In the genomic region with DNA sequence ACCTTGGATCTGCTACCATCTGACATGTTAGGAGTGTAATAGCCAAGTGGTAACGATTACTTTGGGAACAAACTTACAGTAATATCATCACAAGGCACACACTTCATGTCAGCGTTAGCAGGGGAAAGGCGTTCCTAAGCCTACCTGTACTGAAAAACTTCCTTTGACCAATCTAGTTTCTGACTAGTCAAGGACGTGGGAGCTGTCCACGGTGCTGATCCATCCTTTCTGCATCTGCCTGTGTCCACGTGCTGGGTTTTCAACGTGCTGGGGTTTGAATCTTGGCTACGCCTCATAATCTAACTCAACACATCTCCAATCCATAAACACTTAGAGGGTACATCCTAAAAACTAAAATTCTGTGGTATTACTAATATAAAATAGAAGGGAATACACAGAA, we compare ENCODE assay signal across 10 mouse cellular contexts. TPM values are rescaled to one million over a fixed set of nuclear protein-coding genes. Genes with fewer than 3 reads are reported as not detected.
DNase-seq lines count a peak whose midpoint lies in the region; ATAC-seq lines count a peak whose summit lies in the region.
"Had no signal": no experiment of that assay in that cellular context is flagged by ENCODE, and none has a peak within 500 bp of the region (broad histone marks: within the 10 kb centered on the region; RNA-seq: fewer than 3 reads in every experiment).

No protein-coding gene starts in this region.

- H3K4me3 ChIP-seq in heart, embryonic 10.5 days: no peak overlapping the region
- H3K4me3 ChIP-seq in heart, embryonic 11.5 days (ENCODE audit: low read depth, low read length): no peak overlapping the region
- H3K4me3 ChIP-seq: heart, adult 2 months; megakaryocyte, embryonic 14.5 days had no signal

- no peak overlapping the region for H3K4me2 ChIP-seq in heart, embryonic 11.5 days

- peak; percentile 78 for DNase-seq in heart, embryonic 10.5 days (ENCODE audit: low spot score)
- DNase-seq in urinary bladder, postnatal 25 days (ENCODE audit: low spot score): peak; percentile 36
- DNase-seq in urinary bladder, postnatal 4 days (ENCODE audit: low spot score in 2 of 2): no peak
- peak; percentile 86 for DNase-seq in kidney, postnatal 10 days
- peak; percentile 28 for DNase-seq in yolk sac, embryonic 10.5 days (ENCODE audit: low spot score)
- no peak for DNase-seq in Muller cell, postnatal 12 days (ENCODE audit: inconsistent ontology term)
- no peak for DNase-seq in left cerebral cortex, postnatal 14 days (ENCODE audit: low spot score in 2 of 2)

- no peak overlapping the region for H3K27ac ChIP-seq in heart, embryonic 10.5 days
- no peak overlapping the region for H3K27ac ChIP-seq in heart, embryonic 11.5 days (ENCODE audit: low read depth, low read length)
- H3K27ac ChIP-seq: heart, adult 2 months had no signal

- H3K9ac ChIP-seq in heart, embryonic 11.5 days (ENCODE audit: low read depth, low read length): no peak overlapping the region

- no peaks in the 10 kb centered on the region for H3K9me3 ChIP-seq in heart, embryonic 10.5 days
- no peaks in the 10 kb centered on the region for H3K9me3 ChIP-seq in heart, embryonic 11.5 days (replicated peaks; ENCODE audit: control insufficient read depth, low read length)

- 25% methylated on average over 8 of the region's 8 CpGs for WGBS in heart, embryonic 10.5 days
- 28% methylated on average over 8 of the region's 8 CpGs for WGBS in heart, embryonic 11.5 days (ENCODE audit: insufficient replicate concordance)

- H3K27me3 ChIP-seq in heart, embryonic 10.5 days (ENCODE audit: insufficient read depth, poor library complexity, severe bottlenecking): no peaks in the 10 kb centered on the region
- H3K27me3 ChIP-seq in heart, embryonic 11.5 days (ENCODE audit: control insufficient read depth, insufficient read depth, low read length): no peaks in the 10 kb centered on the region
- H3K27me3 ChIP-seq: megakaryocyte, embryonic 14.5 days had no signal

- intact Hi-C loops in left cerebral cortex, postnatal 14 days (cut with DNase I): no loop called here

- no peak for ATAC-seq in heart, embryonic 11.5 days (replicated peaks; ENCODE audit: insufficient number of reproducible peaks, low FRiP score, low TSS enrichment)

- H3K36me3 ChIP-seq in heart, embryonic 10.5 days: no peaks in the 10 kb centered on the region
- H3K36me3 ChIP-seq in heart, embryonic 11.5 days (ENCODE audit: control insufficient read depth, insufficient read depth, low read length): no peaks in the 10 kb centered on the region

- no peaks in the 10 kb centered on the region for H3K4me1 ChIP-seq in heart, embryonic 10.5 days
- H3K4me1 ChIP-seq in heart, embryonic 11.5 days (ENCODE audit: control insufficient read depth, insufficient read depth, low read length): no peaks in the 10 kb centered on the region
- H3K4me1 ChIP-seq: megakaryocyte, embryonic 14.5 days had no signal

RNA-seq across cellular contexts. Expression of gene Slc31a2, which starts 5.4 kb away (rescaled TPM):
- 12.8 and 14.5 TPM in 2 replicates for polyA plus RNA-seq in heart, embryonic 10.5 days (2016; fragmentation: Nextera tagmentation; extraction: Ambion mirVana)
- 14.4 and 15.4 TPM in 2 replicates for polyA plus RNA-seq in heart, embryonic 11.5 days (2014; fragmentation: Nextera tagmentation; extraction: Ambion mirVana)
- total RNA-seq in left cerebral cortex, postnatal 14 days (2021): 1 to 10 TPM; 7.1 to 9.8 TPM

RNA-seq across cellular contexts. Expression of gene Zfp37, which starts 26.1 kb away (rescaled TPM):
- polyA plus RNA-seq in heart, embryonic 10.5 days (2016; fragmentation: Nextera tagmentation; extraction: Ambion mirVana): 9.1 and 9.8 TPM in 2 replicates
- 8.9 and 9.0 TPM in 2 replicates for polyA plus RNA-seq in heart, embryonic 11.5 days (2014; fragmentation: Nextera tagmentation; extraction: Ambion mirVana)
- 10 to 100 TPM; 20.3 to 20.7 TPM for total RNA-seq in left cerebral cortex, postnatal 14 days (2021)

Comparison
In these comparisons a context has a peak if more than half of its experiments do, and no peak if none do; other contexts are left out.
1. DNase-seq: peak in heart, embryonic 10.5 days (single experiment), urinary bladder, postnatal 25 days (single experiment), kidney, postnatal 10 days (single experiment) and yolk sac, embryonic 10.5 days (single experiment); none in urinary bladder, postnatal 4 days (0 of 2), Muller cell, postnatal 12 days (single experiment) and left cerebral cortex, postnatal 14 days (0 of 2).